Mouse (Mus musculus): ENCODE data around the gene Arl6ip6. TPM values are rescaled to one million over a fixed set of nuclear protein-coding genes. Genes with fewer than 3 reads are reported as not detected.

Gene Arl6ip6
- polyA plus RNA-seq (2017; shearing (Covaris generic)) = 10 to 100 TPM; 27.3 to 28.3 TPM

DNA sequence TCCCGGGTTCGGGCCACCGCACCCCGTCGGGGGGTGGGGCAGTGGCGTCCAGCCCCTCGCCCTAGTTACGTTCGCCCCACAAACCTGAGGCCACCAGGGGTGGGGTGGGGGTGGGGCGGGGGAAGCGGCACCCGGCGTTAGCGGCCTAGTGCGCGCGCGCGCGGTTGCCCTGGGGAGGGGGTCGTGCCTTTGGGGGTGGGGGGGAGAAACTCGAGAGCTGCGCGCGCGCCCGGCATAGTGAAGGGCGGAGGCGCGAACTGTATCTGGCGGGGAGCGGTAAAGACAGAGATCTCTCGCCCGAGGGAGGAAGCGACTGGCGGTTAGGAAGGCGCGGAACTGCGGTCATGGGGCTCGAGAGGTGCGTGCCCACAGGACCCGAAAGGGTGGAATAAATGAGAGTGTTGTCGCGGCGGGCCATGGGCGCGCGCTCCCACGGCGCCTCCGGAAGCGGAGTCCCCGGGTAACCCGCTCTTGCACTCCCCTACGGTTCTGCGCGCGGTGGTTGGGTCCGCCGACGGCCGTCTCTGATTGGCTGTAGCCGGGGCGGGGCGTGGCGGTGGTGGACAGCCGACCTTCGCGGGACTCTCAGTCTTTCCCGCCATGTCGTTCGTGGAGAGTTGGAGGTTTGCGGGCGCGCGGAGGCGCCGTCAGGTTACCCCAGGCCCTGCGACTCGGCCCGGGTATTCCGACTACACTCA, at the start of gene Arl6ip6:
TSS of gene Arl6ip6 (plus strand) at position 204 of the 698 bp plus-strand sequence.

DNA sequence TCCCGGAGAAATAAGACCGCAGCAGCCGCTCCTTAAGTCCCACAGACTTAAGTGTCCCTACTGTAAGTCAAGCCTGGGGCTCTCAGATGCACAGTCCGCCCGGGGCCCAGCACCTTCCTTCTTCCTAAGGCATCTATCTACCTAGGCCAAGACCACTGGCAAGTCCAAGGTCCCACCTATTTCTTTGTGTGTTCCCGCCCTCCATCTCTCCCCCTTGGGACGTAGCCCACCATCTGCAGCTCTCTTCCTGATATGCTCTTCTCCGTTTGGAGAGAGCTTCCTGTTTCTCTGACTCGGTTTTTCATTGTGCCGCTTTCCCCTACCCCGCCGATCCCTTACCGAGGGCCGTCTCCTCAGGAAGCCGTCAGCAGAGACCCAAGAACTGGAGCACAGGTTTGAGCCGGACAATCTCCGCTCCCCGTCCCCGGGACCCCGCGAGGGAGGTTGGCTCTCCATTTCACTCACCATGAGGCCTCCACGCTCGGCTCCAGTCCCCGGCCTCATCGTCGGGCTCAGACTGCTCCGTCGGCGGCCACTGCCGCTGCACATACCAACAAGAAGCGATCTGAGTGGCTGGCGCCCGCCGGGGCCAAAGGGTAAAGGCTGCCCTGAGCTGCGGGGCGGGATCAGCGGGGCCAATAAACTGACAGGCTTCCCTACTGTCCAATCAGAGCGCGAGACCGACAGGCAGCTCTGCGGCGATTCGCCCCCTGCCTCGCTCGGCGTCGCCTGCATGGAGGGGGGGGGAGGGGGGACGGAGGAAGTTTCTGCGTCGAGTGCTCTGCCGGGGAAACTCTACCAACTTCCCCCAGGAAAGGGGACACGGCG, 628 bp upstream of the Arl6ip6 start, which contains the start of gene Prpf40a:
TSS of gene Prpf40a (minus strand) at position 601 of the 828 bp plus-strand sequence.

Other genes starting within 250 kb of the Arl6ip6 start
- gene Prpf40a, start 442 bp upstream of the Arl6ip6 start, polyA plus RNA-seq (2017; shearing (Covaris generic)) = 100 to 1,000 TPM; 148 to 163 TPM

Data from activated CD4-positive, CD25-positive, alpha-beta regulatory T cell (primary cell).